Mouse (Mus musculus): ENCODE measurements at regions not wholly inside any gene's neighbourhood (a gene's known extent, or its start where the extent isn't known, plus 50 kb on each side); places are given as distances from the start of the nearest gene placed in this dataset.

DNA sequence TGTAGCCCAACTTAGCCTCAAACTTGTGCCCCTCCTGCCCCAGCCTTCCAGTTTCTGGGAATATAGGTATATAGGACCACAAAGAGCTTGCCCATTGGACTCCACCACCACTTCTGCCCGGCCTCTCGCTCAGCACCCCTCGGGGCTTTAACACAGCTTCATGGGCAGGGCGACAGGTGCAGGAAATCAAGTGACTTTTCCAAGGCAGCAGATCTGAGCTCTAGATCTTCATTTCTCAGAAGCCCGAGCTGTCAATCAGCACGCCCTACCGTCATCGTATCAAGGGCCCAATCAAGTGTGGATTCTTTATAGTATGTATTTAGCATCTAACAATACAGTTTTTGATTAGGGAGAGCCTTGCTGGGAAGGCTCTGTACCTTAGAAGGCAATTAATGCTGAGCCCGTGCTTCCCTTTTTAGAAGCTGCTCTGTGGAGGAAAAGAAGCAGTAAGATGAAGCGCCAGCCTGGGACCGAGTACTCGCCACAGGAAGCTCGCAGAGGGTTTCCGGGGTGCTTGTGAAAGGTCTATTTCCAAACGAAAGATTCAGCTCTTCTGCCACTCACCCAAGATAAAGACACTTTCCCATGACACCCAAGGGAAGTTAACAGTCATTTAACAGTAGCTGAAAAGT lies 56.9 kb upstream of the E2f3 start:
- DNase-seq (ENCODE audit: low read depth, low spot score) = no peak

DNA sequence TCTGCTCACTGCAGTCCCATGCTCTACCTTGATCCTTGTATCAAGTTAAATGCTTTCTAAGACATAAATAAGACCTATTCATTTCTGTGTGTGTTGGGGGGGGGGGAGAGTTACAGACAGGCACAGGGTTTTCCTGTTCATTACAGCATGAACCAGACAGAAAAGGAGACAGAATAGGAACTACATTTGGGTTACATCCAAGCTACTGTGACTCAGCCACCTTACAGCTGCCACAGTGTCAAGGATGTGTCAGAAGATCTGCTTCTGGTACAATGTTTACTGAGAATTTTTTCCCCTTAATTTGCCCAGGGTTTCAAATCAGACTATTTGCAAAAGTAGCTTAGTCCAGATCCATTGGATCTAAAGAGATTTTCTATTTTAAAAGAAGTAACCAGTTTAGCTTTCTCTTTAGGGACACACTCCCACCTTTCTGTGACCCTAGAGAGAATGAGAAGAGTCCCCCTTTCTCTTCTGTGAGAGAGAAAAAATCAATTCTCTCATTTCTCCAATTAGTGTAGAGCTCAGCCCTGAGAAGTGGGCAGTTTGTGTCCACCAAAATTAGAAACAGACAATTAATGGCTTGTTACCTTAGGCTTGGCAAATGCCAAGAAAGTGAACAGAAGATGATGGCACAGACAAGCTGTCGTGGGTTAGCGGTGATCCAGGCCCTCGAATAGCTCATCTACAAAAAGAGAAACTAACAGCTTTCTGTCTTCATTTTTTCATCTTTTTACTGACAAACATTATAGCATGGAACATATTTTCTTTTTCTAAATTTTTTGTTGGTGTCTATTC lies 55.8 kb upstream of the E2f3 start:
- no peak for DNase-seq (ENCODE audit: low read depth, low spot score)

DNA sequence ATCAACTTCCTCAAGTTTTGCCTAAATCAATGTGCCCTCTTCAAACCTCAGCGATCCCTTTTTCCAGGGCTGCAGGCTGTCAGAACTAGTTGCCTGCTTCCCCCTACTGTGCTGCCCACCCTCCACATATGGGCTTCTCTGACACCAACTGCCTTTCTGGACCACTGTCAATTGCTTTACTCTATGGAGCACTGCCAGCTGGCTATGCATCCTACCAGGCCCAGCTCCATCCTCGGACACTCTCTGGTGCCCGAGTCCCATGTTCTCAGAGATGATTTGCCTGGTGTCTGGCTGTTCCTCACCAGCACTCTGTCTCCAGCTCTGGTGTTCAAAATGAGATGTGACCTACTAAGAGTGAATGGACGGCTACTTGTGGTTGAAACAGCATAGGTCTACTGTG lies 54.4 kb upstream of the E2f3 start:
- no peak for DNase-seq (ENCODE audit: low read depth, low spot score)

DNA sequence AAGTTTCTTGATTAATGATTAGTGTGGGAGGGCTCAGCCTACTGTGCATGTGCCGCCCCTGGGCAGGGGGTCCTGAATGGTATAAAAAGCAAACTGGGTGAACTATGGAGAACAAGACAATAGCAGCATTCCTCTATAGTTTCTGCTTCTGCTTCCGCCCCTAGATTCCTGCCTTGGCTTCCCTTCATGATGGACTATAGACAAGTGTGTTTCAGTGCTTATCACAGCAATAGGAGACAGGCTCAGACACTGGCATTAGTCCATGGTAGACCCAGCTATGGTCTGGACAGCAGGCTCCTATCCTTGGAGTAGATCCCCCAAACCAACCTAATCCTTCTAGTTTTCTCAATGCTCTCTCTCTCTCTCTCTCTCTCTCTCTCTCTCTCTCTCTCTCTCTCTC lies 53.9 kb upstream of the E2f3 start:
- no peak for DNase-seq (ENCODE audit: low read depth, low spot score)

DNA sequence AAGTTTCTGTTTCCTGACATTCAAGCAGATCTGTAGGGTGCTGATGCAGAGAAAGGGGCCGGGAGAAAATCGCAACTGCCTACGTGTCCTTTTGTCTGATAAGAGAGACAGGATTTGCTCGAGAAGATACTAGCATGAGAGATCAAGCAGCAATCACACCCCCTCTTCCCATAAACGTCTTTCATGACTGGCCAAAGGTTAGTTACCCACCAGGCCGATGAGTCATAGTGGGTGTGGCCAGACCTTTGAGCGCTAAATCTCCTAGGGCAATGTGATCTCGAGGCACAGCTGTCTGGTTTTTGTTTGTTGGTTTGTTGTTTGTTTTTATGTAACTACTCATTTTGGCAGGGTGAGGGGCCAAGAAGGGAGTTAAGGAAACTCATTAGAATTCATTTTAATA lies 50.7 kb upstream of the E2f3 start:
- no peak for DNase-seq (ENCODE audit: low read depth, low spot score)

DNA sequence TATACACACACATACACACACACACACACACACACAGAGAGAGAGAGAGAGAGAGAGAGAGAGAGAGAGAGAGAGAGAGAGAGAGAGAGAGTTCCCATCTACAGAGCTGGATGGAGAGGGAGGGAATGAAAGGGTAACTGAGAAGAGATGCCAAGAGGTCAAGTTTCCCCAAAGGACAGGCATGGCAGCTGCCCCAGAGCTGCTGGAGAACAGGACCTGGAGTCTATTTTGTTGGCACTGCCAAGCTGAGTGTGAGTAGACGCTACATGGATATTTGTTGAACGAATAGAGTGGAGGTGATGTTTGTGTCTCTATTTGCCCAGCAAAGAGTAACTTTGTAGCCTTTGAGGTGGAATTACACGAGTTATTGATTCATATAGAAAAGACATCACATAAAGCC lies 50.2 kb upstream of the E2f3 start:
- peak; percentile 21 for DNase-seq (ENCODE audit: low read depth, low spot score)

Data from skeletal muscle tissue, adult 2 months (tissue).